Mouse (Mus musculus) olfactory bulb, adult 2 months (tissue): ENCODE measurements around the gene Tprkb. TPM values are rescaled to one million over a fixed set of nuclear protein-coding genes. Genes with fewer than 3 reads are reported as not detected.
"Not testable (repeated sequence)": the region's sequence is repeated elsewhere in the genome, so short reads cannot be mapped to it uniquely, and the experiment has no call there.

Experiments used
- H3K27ac ChIP-seq: fragments of 200-500 bp; 2 replicates; pipeline ENCODE4 v1.5.1; 2012; ENCODE audit warnings: low read depth, low read length; ENCODE audit not compliant: insufficient read depth
- H3K4me1 ChIP-seq: fragments of 200-500 bp; 2 replicates; pipeline ENCODE4 v1.6.1; 2012; ENCODE audit warnings: low read length; ENCODE audit not compliant: control insufficient read depth, insufficient read depth
- H3K4me3 ChIP-seq: fragments of 200-500 bp; 2 replicates; pipeline ENCODE4 v1.5.1; 2012; ENCODE audit warnings: mild to moderate bottlenecking, low read depth, low read length, moderate library complexity; ENCODE audit not compliant: insufficient read depth
- CTCF ChIP-seq: fragments of 200-500 bp; IDR thresholded peaks from 2 replicates; pipeline ENCODE4 v1.5.1; 2012; ENCODE audit warnings: low read depth, mild to moderate bottlenecking, low read length, moderate library complexity; ENCODE audit not compliant: insufficient read depth
- POLR2A ChIP-seq: fragments of 200-500 bp; IDR thresholded peaks from 2 replicates; pipeline ENCODE4 v1.6.1; 2012; ENCODE audit warnings: mild to moderate bottlenecking, low read depth, low read length, moderate library complexity; ENCODE audit not compliant: insufficient read depth
- WGBS: fragments of 180-500 bp; shearing (Covaris S2); methylation state at CpG from one replicate; pipeline ENCODE4 v1.1.7; 2018; 5-methylcytosine and 5-hydroxymethylcytosine counted together
- polyA plus RNA-seq: library from polyadenylated mRNA; stranded (reverse); fragments of >200 nt; gene quantifications from 2 replicates; pipeline ENCODE4 v1.2.4, GENCODE M21; 2012; ENCODE audit warnings: low replicate concordance; ENCODE audit not compliant: missing spikeins, insufficient read depth, insufficient read length

Tprkb gene
- polyA plus RNA-seq, 1 experiment = not detected

DNA sequence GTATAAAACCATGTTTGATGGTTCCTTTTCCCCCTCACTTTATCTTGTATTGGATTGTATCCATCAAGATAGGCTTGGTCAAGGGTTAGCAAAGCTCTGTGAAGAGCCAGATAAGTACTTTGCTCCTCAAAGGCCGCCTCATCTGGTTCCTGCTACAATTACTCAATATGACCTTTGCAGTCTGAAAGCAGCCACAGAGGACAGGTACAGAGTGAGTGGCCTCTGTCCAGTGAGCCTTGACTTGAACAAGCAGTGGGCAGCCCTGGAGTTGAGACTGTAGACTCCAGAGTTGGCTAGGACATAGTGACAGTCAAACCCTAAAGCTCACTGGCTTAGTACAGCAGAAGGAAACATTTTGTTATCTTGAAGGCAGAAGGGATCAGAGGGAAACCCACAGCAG lies 17.6 kb downstream of the Tprkb start:
- TF ChIP-seq POLR2A (no peak), CTCF (no peak)
- no peak overlapping the region for H3K27ac ChIP-seq
- no peak overlapping the region for H3K4me3 ChIP-seq
- no peaks in the 10 kb centered on the region for H3K4me1 ChIP-seq
- 88% methylated on average over 1 of the region's 1 CpGs for WGBS

DNA sequence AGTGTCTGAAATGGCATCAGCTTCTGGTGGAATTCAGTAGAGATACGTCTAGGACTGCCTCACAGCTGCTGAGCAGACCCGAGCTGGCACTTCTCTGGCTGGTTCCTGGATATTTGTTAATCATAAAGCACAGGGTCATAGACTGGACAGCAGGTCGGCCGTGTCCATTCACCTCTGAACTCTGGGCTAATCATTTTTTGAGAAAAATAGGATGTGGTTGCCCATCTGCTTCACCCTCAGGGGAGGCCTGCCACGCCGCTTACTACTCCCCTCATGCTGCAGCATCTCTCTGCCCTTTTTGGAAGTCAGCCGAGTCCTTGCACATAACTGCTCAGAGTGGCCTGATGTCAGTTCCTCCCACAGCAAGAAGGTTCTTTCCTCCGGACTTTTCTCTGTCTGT lies 22.4 kb downstream of the Tprkb start:
- Histone ChIP-seq H3K27ac (no peak overlapping the region), H3K4me1 (peaks cover 3% of the 10 kb centered on the region; the same call in 1 of the 2 replicates), H3K4me3 (no peak overlapping the region)
- 80% methylated on average over 8 of the region's 8 CpGs for WGBS
- TF ChIP-seq POLR2A (no peak), CTCF (no peak)

DNA sequence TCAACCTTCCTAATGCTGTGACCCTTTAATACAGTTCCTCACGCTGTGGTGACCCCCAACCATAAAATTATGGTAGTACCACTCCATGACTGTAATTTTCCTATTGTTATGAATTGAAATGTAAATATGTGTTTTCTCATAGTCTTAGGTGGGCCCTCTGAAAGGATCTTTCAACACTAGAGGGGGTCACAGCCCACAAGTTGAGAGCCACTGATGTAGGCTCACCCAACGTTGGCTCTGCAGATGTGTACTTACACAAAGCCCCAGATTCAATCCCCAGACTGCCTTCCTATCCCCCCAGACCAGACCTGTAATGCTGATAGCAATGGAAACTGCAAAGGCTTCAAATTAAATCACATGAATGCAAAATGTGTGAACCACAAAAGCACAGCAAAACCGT lies 24.0 kb downstream of the Tprkb start:
- Histone ChIP-seq H3K4me3 (no peak overlapping the region), H3K4me1 (peaks cover 3% of the 10 kb centered on the region; the same call in 1 of the 2 replicates), H3K27ac (no peak overlapping the region)
- TF ChIP-seq CTCF (no peak), POLR2A (no peak)
- 67% methylated on average over 3 of the region's 3 CpGs for WGBS

DNA sequence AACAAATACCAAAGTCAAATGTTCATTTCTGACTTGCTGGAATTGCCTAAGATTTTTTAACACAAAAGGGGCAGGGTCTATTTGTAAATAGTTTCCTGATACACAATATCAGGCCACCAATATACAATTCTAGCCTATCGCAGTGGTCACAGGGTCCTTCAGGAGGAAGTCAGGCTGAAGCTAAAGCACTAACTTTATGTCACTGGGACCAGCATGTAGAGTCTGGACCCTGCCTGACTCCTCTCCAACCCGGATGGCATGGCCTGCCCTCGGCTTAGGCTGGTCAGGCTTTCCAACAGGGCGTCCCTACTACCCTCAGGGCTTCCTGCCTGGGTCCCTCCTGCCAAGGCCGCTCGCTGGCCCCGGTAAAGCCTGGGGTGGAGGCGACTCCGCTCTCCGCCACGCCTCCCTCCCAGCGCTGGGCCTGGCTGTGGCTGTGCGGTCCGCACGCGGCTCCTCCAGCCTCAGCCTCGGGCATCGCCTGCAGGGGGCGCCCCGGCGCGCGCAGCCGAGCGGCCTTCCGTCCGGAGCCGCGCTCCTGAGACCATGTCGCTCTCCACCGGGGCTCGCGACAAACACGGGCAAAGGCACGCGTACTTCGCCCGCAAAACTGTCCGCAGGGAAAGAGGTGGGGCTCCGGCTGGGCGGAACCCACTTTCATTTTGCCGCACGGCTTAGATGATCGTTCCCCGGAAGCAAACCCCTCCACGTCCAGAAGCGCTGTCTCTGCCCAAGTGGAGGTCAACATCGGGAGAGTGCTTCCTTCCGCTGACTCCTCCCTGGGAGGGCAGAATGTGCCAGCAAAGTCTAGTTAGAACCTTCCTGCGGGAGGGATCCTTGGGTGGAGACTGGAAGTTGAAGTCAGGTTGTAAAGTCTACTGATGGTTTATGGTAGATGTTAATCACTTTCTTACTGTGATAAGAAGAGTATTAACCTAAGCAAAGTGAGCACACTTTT lies 25.1 kb downstream of the Tprkb start:
- peak overlapping the region; percentile 64 for H3K4me3 ChIP-seq
- H3K27ac ChIP-seq, H3K4me1 ChIP-seq: not testable (repeated sequence)
- 0 out of 2 replicates have a peak, but pooled peaks have one; percentile 18 for TF ChIP-seq POLR2A
- peak; percentile 66; the same call in 1 of the 2 replicates for TF ChIP-seq CTCF
- WGBS = 2% methylated on average over 50 of the region's 50 CpGs

DNA sequence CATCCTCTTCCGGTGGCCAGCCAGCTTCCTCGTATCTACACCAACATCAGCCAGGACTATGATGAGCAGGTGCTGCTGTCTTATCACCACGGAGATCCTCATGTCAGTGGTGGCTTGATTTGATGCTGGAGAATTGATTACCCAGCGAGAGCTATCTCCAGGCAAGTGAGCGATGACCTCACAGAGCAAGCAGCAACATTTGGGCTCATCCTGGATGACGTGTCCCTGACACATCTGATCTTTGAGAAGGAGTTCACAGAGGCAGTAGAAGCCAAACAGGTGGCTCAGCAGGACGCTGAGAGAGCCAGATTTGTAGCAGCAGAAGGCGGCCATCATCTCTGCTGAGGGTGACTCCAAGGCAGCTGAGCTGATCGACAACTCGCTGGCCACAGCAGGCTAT lies 27.0 kb downstream of the Tprkb start:
- WGBS = 89% methylated on average over 10 of the region's 10 CpGs
- H3K4me3 ChIP-seq = no peak overlapping the region
- TF ChIP-seq POLR2A (no peak), CTCF (no peak)
- H3K4me1 ChIP-seq = peaks cover 3% of the 10 kb centered on the region; the same call in 1 of the 2 replicates
- H3K27ac ChIP-seq = no peak overlapping the region

DNA sequence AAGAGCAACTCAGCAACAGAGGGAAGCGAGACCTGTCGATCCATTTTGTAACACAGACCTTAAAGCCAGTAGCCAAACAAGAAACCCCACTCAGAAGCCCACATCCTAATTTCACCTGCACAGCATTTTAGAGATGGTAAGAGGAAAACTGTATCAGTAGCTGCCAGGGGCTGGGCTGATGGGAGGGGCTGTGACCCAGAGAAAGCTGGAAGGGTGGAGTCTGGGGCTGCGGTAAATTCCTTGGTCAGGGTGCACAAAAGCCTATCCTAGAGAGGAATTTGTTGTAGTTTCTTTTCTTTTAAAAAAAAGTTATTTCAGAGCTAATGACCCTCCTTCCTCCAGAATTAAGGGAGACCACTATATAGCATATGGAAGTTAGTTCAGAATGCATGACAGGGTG lies 30.8 kb downstream of the Tprkb start:
- 91% methylated on average over 3 of the region's 3 CpGs for WGBS
- Histone ChIP-seq H3K4me1 (no peaks in the 10 kb centered on the region), H3K27ac (no peak overlapping the region), H3K4me3 (no peak overlapping the region)
- TF ChIP-seq POLR2A (no peak), CTCF (no peak)

DNA sequence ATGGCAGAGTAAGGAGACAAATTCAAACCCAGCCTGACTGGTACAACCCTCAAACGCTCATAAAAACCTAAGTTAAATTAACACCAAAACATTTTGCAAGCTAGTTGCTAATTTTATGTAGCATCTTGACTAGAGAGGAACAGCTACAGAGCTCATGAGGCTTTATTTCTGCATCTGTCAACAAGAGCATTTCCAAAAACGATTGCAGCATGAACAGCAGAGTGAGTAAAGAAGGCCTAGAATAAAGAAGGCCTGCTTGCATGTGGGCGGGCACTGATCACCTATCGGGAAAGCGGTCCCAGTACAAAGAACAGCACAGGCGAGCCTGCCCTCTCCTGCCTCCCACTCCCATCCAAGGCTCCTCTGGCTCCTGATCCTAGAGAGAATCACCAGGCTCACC lies 36.9 kb downstream of the Tprkb start:
- Histone ChIP-seq H3K27ac (no peak overlapping the region), H3K4me1 (0 out of 2 replicates have a peak, but pooled peaks cover 2% of the 10 kb centered on the region), H3K4me3 (no peak overlapping the region)
- TF ChIP-seq POLR2A (no peak), CTCF (no peak)
- WGBS = 57% methylated on average over 6 of the region's 6 CpGs

DNA sequence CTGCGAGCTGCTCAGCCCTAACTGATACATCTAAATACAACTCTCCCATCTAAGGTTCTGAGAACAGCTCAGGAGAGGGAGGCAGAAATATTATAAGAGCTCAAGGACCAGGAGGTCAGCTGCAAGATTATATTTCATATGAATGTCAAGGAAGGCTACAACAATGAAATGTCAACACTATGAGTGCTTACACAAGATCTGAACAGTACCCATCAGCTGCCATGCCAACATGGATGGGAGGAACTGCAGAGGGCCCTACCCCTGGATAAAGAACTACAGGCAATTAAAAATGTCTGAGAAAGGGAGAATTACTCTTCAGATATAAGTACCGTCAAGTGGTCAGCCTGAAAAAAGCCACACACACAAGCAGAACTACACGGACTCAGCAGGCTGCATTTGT lies 45.9 kb downstream of the Tprkb start:
- WGBS = 74% methylated on average over 3 of the region's 3 CpGs
- TF ChIP-seq POLR2A = no peak
- no peak for TF ChIP-seq CTCF
- H3K4me1 ChIP-seq = no peaks in the 10 kb centered on the region
- H3K4me3 ChIP-seq = no peak overlapping the region
- H3K27ac ChIP-seq = no peak overlapping the region

DNA sequence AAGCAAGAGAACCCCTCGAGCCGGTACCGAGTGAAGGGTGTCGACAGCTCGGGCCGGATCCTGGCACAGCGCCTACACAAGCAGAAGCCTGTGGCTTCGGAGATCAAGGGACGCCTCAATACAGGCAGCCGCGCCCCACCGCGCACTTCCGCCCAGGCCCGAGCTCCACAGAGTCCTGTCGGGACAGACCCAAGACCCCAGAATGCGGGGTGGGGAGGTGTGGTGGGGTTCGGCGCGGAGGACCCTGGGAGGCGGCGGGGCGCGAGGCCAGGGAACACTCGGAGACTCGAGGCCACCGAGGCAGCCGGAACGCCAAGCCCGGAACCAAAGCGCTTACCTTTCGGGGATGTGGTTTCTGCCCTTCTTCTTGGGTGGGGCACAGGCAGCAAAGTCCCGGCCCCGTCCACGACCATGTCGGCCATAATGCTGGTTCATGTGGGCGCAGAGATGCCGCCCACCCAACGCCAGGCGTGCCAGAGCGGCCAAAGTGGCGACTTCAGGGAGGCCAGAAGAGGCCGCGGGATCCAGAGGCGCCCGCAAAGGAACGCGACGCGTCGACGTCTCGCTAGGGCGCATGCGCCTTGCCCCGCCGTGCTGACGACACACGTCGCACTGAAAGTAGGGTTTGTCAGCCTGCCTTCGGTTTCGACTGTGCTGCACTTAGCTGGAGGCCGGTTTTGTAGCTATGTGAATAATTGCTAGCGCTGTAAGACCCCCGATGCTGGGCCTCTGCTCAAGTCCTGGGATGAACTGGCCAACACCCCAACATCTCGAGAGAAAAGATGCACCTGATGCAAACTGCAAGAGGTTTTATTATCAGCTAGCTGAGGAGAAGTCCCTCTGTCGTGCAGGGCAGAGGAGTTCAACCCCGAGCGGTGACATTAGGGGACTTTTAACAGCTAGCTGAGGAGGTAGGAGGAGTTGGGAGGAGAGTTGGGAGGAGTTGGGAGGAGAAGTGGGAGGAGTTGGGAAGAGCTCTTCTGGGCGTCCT lies 49.7 kb downstream of the Tprkb start, which contains the start of gene Dusp11:
Gene Dusp11 (minus strand): TSS at position 567 of the 991 bp plus-strand sequence.
- Histone ChIP-seq H3K4me1 (no peaks in the 10 kb centered on the region), H3K4me3 (peak within 1 kb of the TSS; percentile 89), H3K27ac (peak within 1 kb of the TSS; percentile 94)
- under 1% methylated on average over 70 of the region's 70 CpGs for WGBS
- TF ChIP-seq CTCF = 0 out of 2 replicates have a peak, but pooled peaks have one; percentile 10
- TF ChIP-seq POLR2A = peak; percentile 79

DNA sequence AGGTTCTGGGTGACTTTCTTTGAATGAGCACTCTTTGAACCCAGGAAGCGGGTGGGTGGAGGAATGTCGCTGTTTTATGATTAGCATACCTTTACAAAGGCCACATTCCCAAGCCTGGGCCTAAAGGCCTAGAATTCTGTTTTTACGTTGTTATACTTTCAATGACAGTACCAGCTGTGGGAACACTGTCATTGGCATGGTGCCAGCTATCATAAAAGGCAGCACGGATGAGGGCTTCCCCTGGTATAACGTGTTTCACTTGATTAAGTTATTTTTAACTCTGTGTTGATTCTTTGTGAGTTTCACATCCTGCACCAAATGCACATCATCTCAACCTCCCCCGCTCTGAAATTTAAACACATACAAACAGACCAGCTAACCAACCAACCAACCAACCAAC lies 54.4 kb downstream of the Tprkb start:
- H3K4me1 ChIP-seq, H3K27ac ChIP-seq, H3K4me3 ChIP-seq: not testable (repeated sequence)
- WGBS = 44% methylated on average over 6 of the region's 6 CpGs
